Mouse (Mus musculus) midbrain, postnatal 0 days (tissue): ENCODE measurements at regions not wholly inside any gene's neighbourhood (a gene's known extent, or its start where the extent isn't known, plus 50 kb on each side); places are given as distances from the start of the nearest gene placed in this dataset.

Experiments used
- ATAC-seq: fragments of 200-750 bp; cut with Nextera tagmentation; 2 replicates; pipeline ENCODE4 v1.8.0; 2017; ENCODE audit warnings: moderate number of reproducible peaks, mild to moderate bottlenecking, moderate TSS enrichment, moderate library complexity; ENCODE audit not compliant: low FRiP score
- DNase-seq: peaks from one replicate; pipeline ENCODE4 v3.0.0-alpha.2; 2015; ENCODE audit warnings: low spot score
- H3K27ac ChIP-seq: fragments of 300-500 bp; sonication (generic); 2 replicates; pipeline ENCODE4 v1.5.1; 2014; ENCODE audit warnings: low read depth, mild to moderate bottlenecking, low read length, mixed read lengths
- H3K27me3 ChIP-seq: fragments of 300-500 bp; sonication (generic); 2 replicates; pipeline ENCODE4 v1.6.1; 2014; ENCODE audit warnings: low read length, control low read depth, mixed read lengths; ENCODE audit not compliant: insufficient read depth
- H3K36me3 ChIP-seq: fragments of 300-500 bp; sonication (generic); 2 replicates; pipeline ENCODE4 v1.6.1; 2014; ENCODE audit warnings: low read length, control low read depth, mixed read lengths; ENCODE audit not compliant: insufficient read depth
- H3K4me1 ChIP-seq: fragments of 300-500 bp; sonication (generic); 2 replicates; pipeline ENCODE4 v1.6.1; 2014; ENCODE audit warnings: mild to moderate bottlenecking, control low read depth, antibody characterized with exemption, low read length, mixed read lengths; ENCODE audit not compliant: insufficient read depth
- H3K4me2 ChIP-seq: fragments of 300-500 bp; sonication (generic); 2 replicates; pipeline ENCODE4 v1.6.1; 2014; ENCODE audit warnings: low read depth, mild to moderate bottlenecking, low read length, mixed read lengths; ENCODE audit not compliant: poor library complexity, severe bottlenecking
- H3K4me3 ChIP-seq: fragments of 300-500 bp; sonication (generic); 2 replicates; pipeline ENCODE4 v1.5.1; 2014; ENCODE audit warnings: low read depth, mild to moderate bottlenecking, low read length, moderate library complexity
- H3K9ac ChIP-seq: fragments of 300-500 bp; sonication (generic); replicated peaks from 2 replicates; pipeline ENCODE4 v1.6.1; 2014; ENCODE audit warnings: mild to moderate bottlenecking, low read length, moderate library complexity, mixed read lengths; ENCODE audit not compliant: poor library complexity, severe bottlenecking
- H3K9me3 ChIP-seq: fragments of 300-500 bp; sonication (generic); 2 replicates; pipeline ENCODE4 v1.6.1; 2016; ENCODE audit warnings: low read length, control low read depth
- CTCF ChIP-seq: IDR thresholded peaks from 2 replicates; pipeline ENCODE4 v1.5.1; 2016; ENCODE audit warnings: antibody characterized with exemption, mild to moderate bottlenecking
- WGBS: fragments of 180-500 bp; shearing (Covaris S2); extraction: QIAGEN DNeasy Blood & Tissue Kit; methylation state at CpG from one replicate; pipeline ENCODE4 v1.1.7; 2014; 5-methylcytosine and 5-hydroxymethylcytosine counted together

DNA sequence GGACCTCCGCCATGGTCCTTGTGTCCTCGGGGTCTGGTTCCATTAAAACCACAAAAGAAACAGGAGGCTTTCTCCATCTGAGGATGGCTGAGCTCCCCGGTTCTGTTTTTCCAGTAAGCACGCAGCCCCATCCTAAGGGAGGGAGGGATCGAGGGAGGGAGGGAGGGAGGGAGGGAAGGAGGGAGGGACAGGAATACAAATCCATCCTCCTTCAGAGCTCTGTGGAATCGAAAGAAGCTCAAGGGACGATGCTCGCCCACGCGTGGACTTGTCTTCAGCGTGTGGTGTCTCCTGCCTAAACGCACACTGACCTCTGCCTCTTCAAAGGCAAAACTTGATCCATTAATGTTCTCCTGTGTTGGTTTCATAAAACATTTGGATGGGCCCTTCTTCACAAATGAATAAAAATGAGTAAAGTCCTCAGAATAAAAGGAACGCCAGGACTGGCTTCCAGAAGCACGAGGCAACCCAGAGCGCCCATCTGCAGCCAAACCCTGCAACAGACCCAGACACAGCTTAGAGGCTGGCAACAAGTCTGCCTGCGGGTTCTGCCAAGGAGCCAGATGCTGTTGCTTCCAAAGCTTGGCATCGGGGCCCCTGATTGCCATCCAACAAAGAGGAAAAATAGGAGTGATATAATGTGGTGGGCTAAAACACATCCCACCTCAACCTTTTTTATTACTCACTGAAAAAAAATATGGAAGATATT lies 131.0 kb downstream of the Zbtb18 start:
- H3K27ac ChIP-seq = no peak overlapping the region
- ATAC-seq = peak; percentile 38; the same call in 1 of the 2 replicates
- no peak for TF ChIP-seq CTCF

DNA sequence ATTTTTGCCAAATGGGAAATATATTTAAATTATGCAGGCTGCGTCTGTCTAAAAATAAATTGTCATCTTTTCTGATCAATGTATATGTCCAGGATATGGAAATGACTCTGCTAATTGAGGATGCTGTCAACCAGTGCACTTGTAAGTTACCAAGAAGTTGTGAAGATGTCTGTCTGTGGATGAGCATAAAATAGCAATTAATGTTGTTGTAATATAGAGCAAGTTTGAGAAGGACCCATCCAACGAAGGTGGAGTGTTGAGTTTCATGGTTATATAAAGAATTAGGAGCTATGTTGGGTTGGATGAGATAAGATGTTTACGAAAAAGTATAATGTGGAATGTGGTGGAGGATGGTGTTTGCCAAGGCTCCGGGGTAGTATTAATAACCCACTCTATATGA lies 131.6 kb downstream of the Zbtb18 start:
- ATAC-seq = no peak
- H3K4me1 ChIP-seq = no peaks in the 10 kb centered on the region
- no peak for TF ChIP-seq CTCF
- no peak for DNase-seq
- H3K9me3 ChIP-seq = no peaks in the 10 kb centered on the region
- H3K9ac ChIP-seq = no peak overlapping the region
- no peak overlapping the region for H3K4me3 ChIP-seq
- no peaks in the 10 kb centered on the region for H3K27me3 ChIP-seq
- no peaks in the 10 kb centered on the region for H3K36me3 ChIP-seq
- H3K4me2 ChIP-seq = no peak overlapping the region
- 92% methylated on average over 4 of the region's 4 CpGs for WGBS
- H3K27ac ChIP-seq = no peak overlapping the region

More for the DNA sequence above, 131.0 kb downstream of the Zbtb18 start:
- Histone ChIP-seq H3K27me3 (no peaks in the 10 kb centered on the region), H3K4me1 (no peaks in the 10 kb centered on the region), H3K4me3 (no peak overlapping the region), H3K9me3 (no peaks in the 10 kb centered on the region), H3K36me3 (no peaks in the 10 kb centered on the region), H3K9ac (no peak overlapping the region), H3K4me2 (no peak overlapping the region)
- 80% methylated on average over 17 of the region's 17 CpGs for WGBS
- peak; percentile 89 for DNase-seq

DNA sequence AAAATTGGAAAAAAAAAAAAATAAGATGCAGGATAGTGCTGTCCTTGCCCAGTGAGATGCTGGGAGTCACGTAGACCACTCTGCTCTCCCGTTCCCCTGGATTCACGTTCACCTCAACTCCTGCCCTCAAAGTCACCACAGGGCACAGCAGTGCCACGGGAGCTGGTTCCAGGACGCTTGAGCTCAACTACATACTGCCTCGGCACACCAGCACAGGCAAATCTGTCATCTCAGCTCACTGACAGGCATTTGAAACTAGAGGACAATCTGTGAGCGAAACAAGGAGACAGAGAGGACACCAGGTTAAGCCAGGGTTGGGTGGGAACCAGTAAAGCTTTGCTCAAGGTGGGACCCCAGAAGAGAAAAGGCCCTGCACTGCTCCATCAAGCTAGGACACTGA lies 132.2 kb downstream of the Zbtb18 start:
- Histone ChIP-seq H3K27me3 (no peaks in the 10 kb centered on the region), H3K4me3 (no peak overlapping the region), H3K4me1 (no peaks in the 10 kb centered on the region), H3K4me2 (no peak overlapping the region), H3K9ac (no peak overlapping the region), H3K27ac (no peak overlapping the region), H3K9me3 (no peaks in the 10 kb centered on the region), H3K36me3 (no peaks in the 10 kb centered on the region)
- DNase-seq (no peak), ATAC-seq (no peak)
- no peak for TF ChIP-seq CTCF
- WGBS = 87% methylated on average over 7 of the region's 7 CpGs

DNA sequence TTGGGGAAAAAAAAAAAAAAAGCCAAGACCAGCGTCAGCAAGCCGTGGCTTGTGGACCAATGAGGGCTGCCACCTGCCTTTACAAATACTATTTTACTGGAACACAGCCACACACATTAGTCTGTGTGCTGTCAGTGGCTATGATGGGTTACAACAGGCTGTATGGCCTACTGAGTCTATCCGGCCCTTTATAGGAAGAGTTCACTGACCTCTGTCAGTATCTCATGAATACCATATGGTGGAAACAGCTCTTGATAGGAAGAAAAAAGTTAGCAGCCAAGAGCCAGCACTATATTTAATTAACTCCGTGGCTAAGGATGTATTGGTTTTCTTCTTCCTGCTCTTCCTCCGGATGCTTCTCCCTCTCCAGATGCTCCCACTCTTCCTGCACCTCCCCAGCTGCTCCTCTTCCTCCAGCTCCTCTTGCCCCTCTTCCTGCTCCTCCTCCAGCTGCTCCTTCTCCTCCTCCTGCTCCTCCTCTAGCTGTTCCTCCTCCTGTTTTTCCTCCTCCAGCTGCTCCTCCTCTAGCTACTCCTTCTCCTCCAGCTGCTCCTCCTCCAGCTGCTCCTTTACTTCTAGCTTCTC lies 142.2 kb downstream of the Zbtb18 start:
- 81% methylated on average over 5 of the region's 5 CpGs for WGBS

DNA sequence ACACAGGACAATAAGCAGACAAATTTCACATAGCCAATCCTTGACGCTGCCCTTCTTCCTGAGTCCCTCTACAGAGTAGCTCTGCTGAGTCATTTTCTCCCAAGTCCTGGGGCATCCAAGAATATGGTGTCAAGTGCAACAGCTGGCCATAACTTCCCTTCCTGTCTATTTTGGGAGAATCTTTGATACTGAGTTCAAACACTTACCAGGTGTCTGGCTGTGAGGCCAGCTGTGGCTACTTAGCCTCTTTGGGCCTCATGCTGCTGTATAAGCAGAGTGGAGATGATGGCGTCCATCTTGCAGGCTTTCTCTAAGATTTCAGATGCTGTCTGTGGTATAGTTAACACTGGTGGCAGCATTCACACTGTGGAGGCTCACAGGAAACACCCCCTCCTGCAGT lies 143.2 kb downstream of the Zbtb18 start:
- no peaks in the 10 kb centered on the region for H3K9me3 ChIP-seq
- H3K36me3 ChIP-seq = no peaks in the 10 kb centered on the region
- DNase-seq (no peak), ATAC-seq (no peak)
- no peaks in the 10 kb centered on the region for H3K4me1 ChIP-seq
- no peak for TF ChIP-seq CTCF
- 85% methylated on average over 2 of the region's 2 CpGs for WGBS
- H3K4me2 ChIP-seq = no peak overlapping the region
- no peaks in the 10 kb centered on the region for H3K27me3 ChIP-seq
- H3K4me3 ChIP-seq = no peak overlapping the region
- H3K9ac ChIP-seq = no peak overlapping the region
- H3K27ac ChIP-seq = no peak overlapping the region

More for the DNA sequence above, 142.2 kb downstream of the Zbtb18 start:
- DNase-seq (no peak), ATAC-seq (no peak)
- Histone ChIP-seq H3K36me3 (no peaks in the 10 kb centered on the region), H3K27ac (no peak overlapping the region), H3K9ac (no peak overlapping the region), H3K4me2 (no peak overlapping the region), H3K27me3 (no peaks in the 10 kb centered on the region), H3K9me3 (no peaks in the 10 kb centered on the region), H3K4me1 (no peaks in the 10 kb centered on the region), H3K4me3 (no peak overlapping the region)
- no peak for TF ChIP-seq CTCF

DNA sequence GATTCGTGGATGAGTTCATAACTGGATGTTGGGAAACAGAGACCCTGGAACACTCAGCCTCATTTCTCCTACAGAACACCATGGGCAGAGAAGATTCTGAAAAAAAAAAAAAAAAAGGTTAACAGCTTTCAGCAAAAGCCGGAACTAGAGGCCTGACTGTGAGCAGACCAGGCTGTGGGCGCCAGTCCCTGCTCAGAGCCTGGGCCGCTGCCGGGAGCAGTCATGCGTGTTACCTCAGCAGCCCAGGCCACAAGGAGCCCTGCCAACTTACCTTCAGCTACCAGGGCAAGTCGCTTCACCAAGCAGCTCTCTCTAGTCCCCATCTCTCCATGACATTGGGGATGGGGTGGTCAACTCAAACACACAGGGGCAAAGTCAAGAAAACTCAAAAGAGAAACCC lies 140.6 kb upstream of the 1700016C15Rik start:
- H3K9me3 ChIP-seq = no peaks in the 10 kb centered on the region
- H3K9ac ChIP-seq = no peak overlapping the region
- no peak overlapping the region for H3K4me2 ChIP-seq
- no peak overlapping the region for H3K27ac ChIP-seq
- no peaks in the 10 kb centered on the region for H3K27me3 ChIP-seq
- DNase-seq = no peak
- 84% methylated on average over 7 of the region's 7 CpGs for WGBS
- no peak for ATAC-seq
- H3K4me3 ChIP-seq = no peak overlapping the region
- H3K36me3 ChIP-seq = no peaks in the 10 kb centered on the region
- H3K4me1 ChIP-seq = no peaks in the 10 kb centered on the region
- no peak for TF ChIP-seq CTCF
